Mouse (Mus musculus) ES-E14 (cell line): ENCODE results near the gene D630023F18Rik.

ENCODE experiments used
- CHD2 ChIP-seq: IDR thresholded peaks from 2 replicates; pipeline ENCODE4 v1.6.1; 2014; ENCODE audit warnings: mild to moderate bottlenecking, low read depth, low read length, inconsistent platforms
- HCFC1 ChIP-seq: IDR thresholded peaks from 2 replicates; pipeline ENCODE4 v1.6.1; 2012; ENCODE audit warnings: low read length, inconsistent platforms, borderline replicate concordance; ENCODE audit not compliant: insufficient read depth
- MAFK ChIP-seq: IDR thresholded peaks from 2 replicates; pipeline ENCODE4 v1.6.1; 2014; ENCODE audit warnings: mild to moderate bottlenecking, low read depth, low read length, inconsistent platforms; ENCODE audit not compliant: insufficient read depth

DNA sequence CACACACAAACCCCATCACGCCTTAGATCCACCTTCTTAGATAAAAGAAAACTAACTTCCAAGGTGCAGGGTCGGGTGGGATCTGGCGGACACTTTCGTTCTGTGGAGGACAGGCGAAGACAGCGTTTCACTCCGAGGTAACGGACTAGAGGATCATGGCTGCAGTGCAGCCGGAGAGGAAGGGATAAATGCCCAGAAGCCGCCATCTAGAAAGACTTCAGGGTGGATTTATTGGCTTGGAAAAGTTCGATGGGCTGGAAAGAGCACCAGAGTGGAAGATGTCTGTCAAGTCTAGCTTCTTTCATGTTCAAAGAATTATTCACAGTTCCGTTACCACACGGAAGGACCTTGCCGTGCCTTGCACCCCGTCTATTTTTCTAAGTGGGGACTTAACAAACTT is 58.8 kb downstream of the D630023F18Rik start:
- no peak for TF ChIP-seq HCFC1
- TF ChIP-seq CHD2, result no peak
- no peak for TF ChIP-seq MAFK
